Mouse (Mus musculus): ENCODE measurements around the gene Ccnt1.
A peak's percentile ranks its signal among the peaks of the same experiment; 100 is the strongest.

Ccnt1 gene

GRCm38 (mm10) chr15:98506253-98506957, 64.3 kb downstream of the Ccnt1 start:
- no peak for DNase-seq

GRCm38 (mm10) chr15:98504514-98504913, 66.2 kb downstream of the Ccnt1 start:
- peak; percentile 51 for DNase-seq

GRCm38 (mm10) chr15:98503317-98503716, 67.4 kb downstream of the Ccnt1 start:
- no peak for DNase-seq

- no peak for DNase-seq
These were observed 73.1 kb downstream of the Ccnt1 start for GRCm38 (mm10) chr15:98497631-98498030.

GRCm38 (mm10) chr15:98492102-98492501, 78.6 kb downstream of the Ccnt1 start, which contains the start of gene Olfr279:
TSS of gene Olfr279 (plus strand) at chr15:98492402.
- DNase-seq, result no peak

GRCm38 (mm10) chr15:98491332-98491731, 79.4 kb downstream of the Ccnt1 start:
- DNase-seq, result no peak
